Mouse (Mus musculus) CH12.LX (cell line): ENCODE results near the gene C2cd4b. TPM values are rescaled to one million over a fixed set of nuclear protein-coding genes. Genes with fewer than 3 reads are reported as not detected.
A peak's percentile ranks its signal among the peaks of the same experiment; 100 is the strongest.
"Not testable (repeated sequence)": the region's sequence is repeated elsewhere in the genome, so short reads cannot be mapped to it uniquely, and the experiment has no call there.

Experiments
- DNase-seq: peaks from one replicate; pipeline ENCODE4 v3.0.0-alpha.2; 2013; ENCODE audit errors: extremely low read depth
- H3K27ac ChIP-seq: 2 replicates; pipeline ENCODE4 v1.5.1; 2012; ENCODE audit warnings: low read depth, mild to moderate bottlenecking, control low read depth, moderate library complexity; ENCODE audit not compliant: insufficient read depth
- H3K27me3 ChIP-seq: replicated peaks from 2 replicates; pipeline ENCODE3; 2012; ENCODE audit warnings: inconsistent platforms
- H3K36me3 ChIP-seq, 2 experiments: replicated peaks in 1 of 2; 2 replicates each; pipeline versions ENCODE3 to v1.6.1; 2012; ENCODE audit warnings: inconsistent platforms in 1 of 2, low read length in 1 of 2, mild to moderate bottlenecking in 1 of 2, mixed read lengths in 1 of 2, moderate library complexity in 1 of 2; ENCODE audit not compliant: control insufficient read depth in 1 of 2, insufficient read depth in 1 of 2
- H3K4me1 ChIP-seq, 2 experiments: 2 replicates each; pipeline ENCODE4 v1.6.1; 2012; ENCODE audit warnings: inconsistent platforms in 1 of 2, moderate library complexity in 1 of 2; ENCODE audit not compliant: insufficient read depth in 2 of 2, control insufficient read depth in 1 of 2
- H3K4me2 ChIP-seq: 2 replicates; pipeline ENCODE4 v1.6.1; 2012; ENCODE audit warnings: low read depth, mild to moderate bottlenecking, control low read depth; ENCODE audit not compliant: poor library complexity, insufficient read depth, severe bottlenecking
- H3K4me3 ChIP-seq, 3 experiments: fragments of 150-350 bp in 1 of 3; sonication (generic) in 1 of 3; replicated peaks in 1 of 3; 2 replicates each; pipeline versions ENCODE3 to v1.5.1; 2011 to 2012; ENCODE audit warnings: low read depth in 2 of 3, low read length in 2 of 3, mild to moderate bottlenecking in 2 of 3, moderate library complexity in 2 of 3, control low read depth in 1 of 3, improper control_type of control experiment in 1 of 3, inconsistent platforms in 1 of 3, mixed read lengths in 1 of 3; ENCODE audit not compliant: poor library complexity in 1 of 3
- H3K79me2 ChIP-seq: replicated peaks from 2 replicates; pipeline ENCODE4 v1.6.1; 2012; ENCODE audit warnings: mild to moderate bottlenecking, moderate library complexity; ENCODE audit not compliant: control insufficient read depth, poor library complexity, insufficient read depth, severe bottlenecking; ENCODE audit errors: extremely low read depth
- H3K9ac ChIP-seq: 2 replicates; pipeline ENCODE4 v1.6.1; 2012; ENCODE audit warnings: low read depth, mild to moderate bottlenecking, control low read depth, moderate library complexity; ENCODE audit not compliant: insufficient read depth
- H3K9me3 ChIP-seq: replicated peaks from 2 replicates; pipeline ENCODE3; 2012; ENCODE audit warnings: low read length, inconsistent platforms, mixed read lengths
- BHLHE40 ChIP-seq: IDR thresholded peaks from 2 replicates; pipeline ENCODE4 v1.6.1; 2011; ENCODE audit warnings: mild to moderate bottlenecking, low read depth, low read length, improper control_type of control experiment
- CTCF ChIP-seq, 2 experiments: IDR thresholded peaks in 1 of 2; conservative IDR thresholded peaks in 1 of 2; 2 replicates each; pipeline ENCODE4 v1.5.1; 2011 to 2012; ENCODE audit warnings: low read depth in 2 of 2, low read length in 2 of 2, improper control_type of control experiment in 1 of 2, inconsistent platforms in 1 of 2, mild to moderate bottlenecking in 1 of 2, moderate library complexity in 1 of 2
- EP300 ChIP-seq: IDR thresholded peaks from 2 replicates; pipeline ENCODE4 v1.6.1; 2011; ENCODE audit warnings: low read length, improper control_type of control experiment
- ETS1 ChIP-seq: conservative IDR thresholded peaks from 2 replicates; pipeline ENCODE4 v1.6.1; 2012; ENCODE audit warnings: low read depth, mild to moderate bottlenecking, inconsistent platforms, low read length, improper control_type of control experiment, moderate library complexity
- HCFC1 ChIP-seq: IDR thresholded peaks from 2 replicates; pipeline ENCODE4 v1.6.1; 2012; ENCODE audit warnings: low read depth, mild to moderate bottlenecking, inconsistent platforms, low read length, improper control_type of control experiment
- KAT2A ChIP-seq: IDR thresholded peaks from 2 replicates; pipeline ENCODE4 v1.6.1; 2012; ENCODE audit warnings: low read length, improper control_type of control experiment, inconsistent platforms; ENCODE audit not compliant: insufficient replicate concordance
- MAFK ChIP-seq: IDR thresholded peaks from 2 replicates; pipeline ENCODE4 v1.6.1; 2011; ENCODE audit warnings: low read length, improper control_type of control experiment; ENCODE audit not compliant: insufficient replicate concordance
- MAZ ChIP-seq: IDR thresholded peaks from 2 replicates; pipeline ENCODE4 v1.6.1; 2012; ENCODE audit warnings: low read depth, mild to moderate bottlenecking, inconsistent platforms, low read length, improper control_type of control experiment, moderate library complexity
- MEF2A ChIP-seq: IDR thresholded peaks from 2 replicates; pipeline ENCODE4 v1.6.1; 2014; ENCODE audit warnings: low read depth, mild to moderate bottlenecking, inconsistent platforms, low read length, improper control_type of control experiment, borderline replicate concordance
- PAX5 ChIP-seq: IDR thresholded peaks from 2 replicates; pipeline ENCODE4 v1.6.1; 2012; ENCODE audit warnings: low read length, inconsistent platforms, mixed read lengths
- POLR2A ChIP-seq: IDR thresholded peaks from 2 replicates; pipeline ENCODE4 v1.6.1; 2011; ENCODE audit warnings: low read depth, mild to moderate bottlenecking, improper control_type of control experiment, low read length
- RAD21 ChIP-seq: IDR thresholded peaks from 2 replicates; pipeline ENCODE4 v1.6.1; 2011; ENCODE audit warnings: low read depth, mild to moderate bottlenecking, low read length, improper control_type of control experiment, moderate library complexity
- SMC3 ChIP-seq: IDR thresholded peaks from 2 replicates; pipeline ENCODE4 v1.6.1; 2011; ENCODE audit warnings: low read depth, low read length, improper control_type of control experiment
- TBP ChIP-seq: conservative IDR thresholded peaks from 2 replicates; pipeline ENCODE4 v1.6.1; 2011; ENCODE audit warnings: low read depth, low read length, improper control_type of control experiment
- UBTF ChIP-seq: IDR thresholded peaks from 2 replicates; pipeline ENCODE4 v1.6.1; 2012; ENCODE audit warnings: low read depth, mild to moderate bottlenecking, inconsistent platforms, low read length, improper control_type of control experiment, moderate library complexity
- dilution Hi-C: fragments of 300-500 bp; cut with MboI; formaldehyde crosslinking; loops from 2 replicates; pipeline ENCODE4 v1.14.3; 2020; ENCODE audit warnings: low sequenced_read_pairs; ENCODE audit not compliant: extremely low pct_unique_long_range_greater_than_20kb, extremely low pct_ligation_motif_present
- in situ Hi-C: fragments of 300-500 bp; cut with MboI; formaldehyde crosslinking; loops from 3 replicates; pipeline ENCODE4 v1.14.3; 2019; ENCODE audit warnings: low sequenced_read_pairs, low pct_ligation_motif_present, low pct_unique_long_range_greater_than_20kb, mixed read lengths
- polyA plus RNA-seq: library from polyadenylated mRNA; unstranded; fragments of >175 nt; gene quantifications from 2 replicates; pipeline ENCODE4 v1.2.1, GENCODE M21; 2012; ENCODE audit warnings: low read depth; ENCODE audit not compliant: insufficient read length
- total RNA-seq, 2 experiments: library from RNA; depleted of rRNA; stranded (reverse); fragments of 300-350 nt in 1 of 2; fragments of >200 nt in 1 of 2; gene quantifications; 2 replicates each; pipeline ENCODE4 v1.2.3; 2012 to 2014

C2cd4b gene
- total and polyA plus RNA-seq, 3 experiments = not detected

DNA sequence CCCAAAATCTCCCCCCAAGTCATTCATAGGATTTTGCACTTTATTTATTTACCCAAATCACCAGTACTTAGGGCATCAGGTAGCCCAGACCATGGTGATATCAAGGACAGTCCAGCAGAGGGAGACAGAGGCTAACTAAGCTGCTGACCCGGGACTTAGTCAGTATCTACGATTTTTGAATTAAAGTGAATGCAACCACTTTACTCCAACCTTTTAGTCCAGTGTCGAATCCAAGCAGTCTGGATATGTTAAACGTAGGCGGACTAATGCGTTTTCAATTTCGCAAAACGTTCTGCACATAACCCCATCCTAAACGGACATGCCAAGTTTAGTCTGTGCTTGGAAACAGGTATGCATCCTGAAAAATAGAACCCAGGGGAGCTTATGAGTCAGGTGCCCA, 551 bp upstream of the C2cd4b start:
- peak; percentile 18 to 69; a peak in 2 of 4 replicates for TF ChIP-seq CTCF (conservative IDR thresholded peaks at IDR 0.05 in 1 of 2, IDR thresholded peaks at IDR 0.05 in 1 of 2; ENCODE audit: low read depth in 2 of 2, low read length in 2 of 2)
- TF ChIP-seq MAZ = no peak
- peak; percentile 59 for TF ChIP-seq SMC3
- peak; percentile 70 for TF ChIP-seq RAD21
- Histone ChIP-seq H3K79me2 (no peaks in the 10 kb centered on the region), H3K27me3 (no peaks in the 10 kb centered on the region), H3K27ac (no peak overlapping the region), H3K4me2 (no peak overlapping the region), H3K36me3 (no peaks in the 10 kb centered on the region), H3K4me1 (no peaks in the 10 kb centered on the region), H3K4me3 (no peak overlapping the region), H3K9ac (no peak overlapping the region), H3K9me3 (peaks cover 18% of the 10 kb centered on the region)
- in situ Hi-C loops = no loop called here
- peak; percentile 34 for DNase-seq
- dilution Hi-C loops = no loop called here

DNA sequence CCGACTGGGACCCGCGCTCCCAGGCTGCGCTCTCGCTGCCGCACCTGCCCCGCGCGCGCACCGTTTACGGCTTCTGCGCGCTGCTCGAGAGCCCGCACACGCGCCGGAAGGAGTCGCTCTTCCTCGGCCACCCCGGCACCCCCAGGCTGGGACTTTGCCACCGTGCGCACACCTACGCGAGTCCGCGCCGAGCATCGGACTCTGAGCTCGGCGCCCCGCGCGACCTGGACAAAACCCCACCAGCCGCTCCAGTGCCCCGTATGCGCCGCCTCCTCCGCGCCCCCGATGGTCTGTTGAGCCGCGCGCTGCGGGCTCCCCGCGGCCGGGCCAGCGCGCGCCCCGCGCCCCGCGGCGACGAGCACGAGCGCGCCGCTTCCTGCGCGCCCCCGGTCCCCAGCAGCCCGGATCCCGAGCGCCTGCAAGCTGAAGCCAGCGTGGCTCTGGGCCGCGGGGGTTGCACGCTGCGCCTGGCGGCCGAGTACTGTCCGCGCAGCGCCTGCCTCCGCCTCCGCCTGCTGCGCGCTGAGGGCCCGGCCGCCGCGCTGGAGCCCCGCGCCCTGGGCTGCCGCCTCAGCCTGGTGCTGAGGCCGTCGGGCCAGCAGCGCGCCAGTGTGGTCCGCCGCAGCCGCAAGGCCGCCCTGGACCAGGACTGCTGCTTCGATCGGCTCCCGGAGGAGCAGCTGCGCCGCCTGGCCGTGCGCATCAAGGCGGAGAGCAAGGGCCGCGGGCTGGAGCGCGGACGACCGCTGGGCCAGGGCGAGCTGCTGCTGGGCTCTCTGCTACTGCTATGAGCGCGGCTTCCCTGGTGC, 923 bp downstream of the C2cd4b start:
- DNase-seq, H3K36me3 ChIP-seq, dilution Hi-C loops, H3K4me2 ChIP-seq, H3K27ac ChIP-seq, H3K9ac ChIP-seq, in situ Hi-C loops, H3K4me1 ChIP-seq, H3K27me3 ChIP-seq, H3K79me2 ChIP-seq, H3K4me3 ChIP-seq: not testable (repeated sequence)
- H3K9me3 ChIP-seq = peaks cover 19% of the 10 kb centered on the region

- dilution Hi-C loops = no loop called here
- H3K9ac ChIP-seq = no peak overlapping the region
- no peak for TF ChIP-seq POLR2A
- TF ChIP-seq BHLHE40 = no peak
- no peak for TF ChIP-seq TBP
- TF ChIP-seq MAFK = no peak
- no peak for TF ChIP-seq RAD21
- no peak for TF ChIP-seq MEF2A
- TF ChIP-seq KAT2A = no peak
- no peak for TF ChIP-seq ETS1
- no peak for TF ChIP-seq PAX5
- TF ChIP-seq UBTF = no peak
- no peak for TF ChIP-seq HCFC1
- no peak for TF ChIP-seq EP300
- TF ChIP-seq, all 38 proteins: peak for 0
- Histone ChIP-seq H3K4me3 (no peak overlapping the region), H3K79me2 (no peaks in the 10 kb centered on the region), H3K4me1 (no peaks in the 10 kb centered on the region), H3K4me2 (no peak overlapping the region), H3K9me3 (peaks cover 19% of the 10 kb centered on the region), H3K36me3 (no peaks in the 10 kb centered on the region), H3K27me3 (no peaks in the 10 kb centered on the region), H3K27ac (no peak overlapping the region)
- in situ Hi-C loops = no loop called here
- DNase-seq = no peak
Observed at GRCm38 (mm10) chr9:67760991-67761390, 1.8 kb downstream of the C2cd4b start.
